Comparison of ENCODE assay signal across 8 mouse cellular contexts in genomic region chr14:41072944-41073275, GRCm38 (mm10). TPM values are rescaled to one million over a fixed set of nuclear protein-coding genes. Genes with fewer than 3 reads are reported as not detected.
DNase-seq lines count a peak whose midpoint lies in the region; ATAC-seq and TF ChIP-seq lines count a peak whose summit lies in the region.

No protein-coding gene starts in this region.

- no peak for TF ChIP-seq CTCF in layer of hippocampus, adult 2 months (conservative IDR thresholded peaks at IDR 0.05)
- TF ChIP-seq CTCF in intestine, postnatal 0 days (IDR thresholded peaks at IDR 0.05; ENCODE audit: low read depth) = no peak

- ATAC-seq in intestine, postnatal 0 days = no peak
- no peak; the same call in 1 of the 2 replicates for ATAC-seq in neural tube, embryonic 12.5 days (ENCODE audit: low FRiP score, low read depth)

- no peaks in the 10 kb centered on the region for H3K9me3 ChIP-seq in forebrain, embryonic 10.5 days
- no peaks in the 10 kb centered on the region for H3K9me3 ChIP-seq in intestine, postnatal 0 days (ENCODE audit: control insufficient read depth)
- H3K9me3 ChIP-seq in neural tube, embryonic 12.5 days = no peaks in the 10 kb centered on the region

- peaks cover 9% of the 10 kb centered on the region for H3K4me1 ChIP-seq in forebrain, embryonic 10.5 days
- no peaks in the 10 kb centered on the region for H3K4me1 ChIP-seq in intestine, postnatal 0 days (replicated peaks; ENCODE audit: control insufficient read depth, insufficient read depth, low read length)
- H3K4me1 ChIP-seq in neural tube, embryonic 12.5 days = peaks cover 5% of the 10 kb centered on the region; the same call in 1 of the 2 replicates

- no peak for DNase-seq in layer of hippocampus, adult 2 months (ENCODE audit: low spot score in 2 of 2)
- no peak for DNase-seq in layer of hippocampus, adult 9-11 months
- DNase-seq in forebrain, embryonic 10.5 days (ENCODE audit: extremely low spot score, low spot score) = no peak
- DNase-seq in layer of hippocampus, adult 18-20 months (ENCODE audit: low spot score in 2 of 2) = no peak
- no peak for DNase-seq in B cell, adult 2 months
- no peak for DNase-seq in T-cell, adult 2 months (ENCODE audit: low spot score)

- no peaks in the 10 kb centered on the region for H3K36me3 ChIP-seq in forebrain, embryonic 10.5 days (replicated peaks)
- H3K36me3 ChIP-seq in intestine, postnatal 0 days (ENCODE audit: control insufficient read depth, insufficient read depth) = no peaks in the 10 kb centered on the region
- H3K36me3 ChIP-seq in neural tube, embryonic 12.5 days = no peaks in the 10 kb centered on the region

- H3K4me2 ChIP-seq in intestine, postnatal 0 days (replicated peaks; ENCODE audit: low read depth) = peak overlapping the region; percentile 56
- peak overlapping the region; percentile 74 for H3K4me2 ChIP-seq in neural tube, embryonic 12.5 days (replicated peaks)

- H3K27me3 ChIP-seq in forebrain, embryonic 10.5 days (ENCODE audit: poor library complexity, severe bottlenecking) = peaks cover 5% of the 10 kb centered on the region; the same call in 1 of the 2 replicates
- 0 out of 2 replicates have a peak, but pooled peaks cover 4% of the 10 kb centered on the region for H3K27me3 ChIP-seq in intestine, postnatal 0 days (replicated peaks; ENCODE audit: control insufficient read depth, insufficient read depth, low read length)
- no peaks in the 10 kb centered on the region for H3K27me3 ChIP-seq in neural tube, embryonic 12.5 days (replicated peaks)

- WGBS in forebrain, embryonic 10.5 days = 3% methylated on average over 8 of the region's 8 CpGs
- WGBS in intestine, postnatal 0 days = 4% methylated on average over 8 of the region's 8 CpGs
- WGBS in neural tube, embryonic 12.5 days = 2% methylated on average over 8 of the region's 8 CpGs

- no peak overlapping the region for H3K9ac ChIP-seq in intestine, postnatal 0 days (ENCODE audit: low read depth, low read length)
- 0 out of 2 replicates have a peak overlapping the region, but pooled peaks have one; percentile 5 for H3K9ac ChIP-seq in neural tube, embryonic 12.5 days

- peak overlapping the region; percentile 61 for H3K4me3 ChIP-seq in layer of hippocampus, adult 2 months
- H3K4me3 ChIP-seq in forebrain, embryonic 10.5 days = peak overlapping the region; percentile 57
- peak overlapping the region; percentile 21 for H3K4me3 ChIP-seq in intestine, postnatal 0 days (ENCODE audit: low read depth, low read length)
- H3K4me3 ChIP-seq in neural tube, embryonic 12.5 days = peak overlapping the region; percentile 38

- H3K27ac ChIP-seq in layer of hippocampus, adult 2 months = peak overlapping the region; percentile 40; the same call in 1 of the 2 replicates
- 0 out of 2 replicates have a peak overlapping the region, but pooled peaks have one; percentile 30 for H3K27ac ChIP-seq in forebrain, embryonic 10.5 days
- no peak overlapping the region for H3K27ac ChIP-seq in intestine, postnatal 0 days (ENCODE audit: low read depth, low read length)
- H3K27ac ChIP-seq in neural tube, embryonic 12.5 days = no peak overlapping the region

RNA-seq across cellular contexts. Expression of gene Dydc1, which starts 0.2 kb away (rescaled TPM):
- total RNA-seq in layer of hippocampus, adult 2 months (2021) = not detected
- polyA plus RNA-seq in forebrain, embryonic 10.5 days (2016; fragmentation: Nextera tagmentation; extraction: Ambion mirVana) = not detected in 2 replicates
- polyA plus RNA-seq in intestine, postnatal 0 days (2015; fragmentation: Nextera tagmentation; extraction: Ambion mirVana) = not detected in 2 replicates
- polyA plus RNA-seq in neural tube, embryonic 12.5 days (2016; fragmentation: Nextera tagmentation; extraction: Ambion mirVana) = not detected in 2 replicates
- not detected for total RNA-seq in layer of hippocampus, adult 18-20 months (2021)

RNA-seq across cellular contexts. Expression of gene Dydc2, which starts 3.9 kb away (rescaled TPM):
- under 1 TPM; 0.61 to 0.95 TPM for total RNA-seq in layer of hippocampus, adult 2 months (2021)
- polyA plus RNA-seq in forebrain, embryonic 10.5 days (2016; fragmentation: Nextera tagmentation; extraction: Ambion mirVana) = 0.36 TPM in 1 of 2 replicates, not detected in the other
- polyA plus RNA-seq in intestine, postnatal 0 days (2015; fragmentation: Nextera tagmentation; extraction: Ambion mirVana) = not detected in 2 replicates
- 0.34 TPM in 1 of 2 replicates, not detected in the other for polyA plus RNA-seq in neural tube, embryonic 12.5 days (2016; fragmentation: Nextera tagmentation; extraction: Ambion mirVana)
- total RNA-seq in layer of hippocampus, adult 18-20 months (2021) = 1 to 10 TPM in 1 of 2 experiments, under 1 TPM in 1; 0.71 to 1.6 TPM

RNA-seq across cellular contexts. Expression of gene Mat1a, which starts 31.9 kb away (rescaled TPM):
- not detected for total RNA-seq in layer of hippocampus, adult 2 months (2021)
- not detected in 2 replicates for polyA plus RNA-seq in forebrain, embryonic 10.5 days (2016; fragmentation: Nextera tagmentation; extraction: Ambion mirVana)
- 0.08 TPM in 1 of 2 replicates, not detected in the other for polyA plus RNA-seq in intestine, postnatal 0 days (2015; fragmentation: Nextera tagmentation; extraction: Ambion mirVana)
- not detected in 2 replicates for polyA plus RNA-seq in neural tube, embryonic 12.5 days (2016; fragmentation: Nextera tagmentation; extraction: Ambion mirVana)
- total RNA-seq in layer of hippocampus, adult 18-20 months (2021) = not detected

RNA-seq across cellular contexts. Expression of gene Sftpa1, which starts 58.7 kb away (rescaled TPM):
- not detected for total RNA-seq in layer of hippocampus, adult 2 months (2021)
- not detected in 2 replicates for polyA plus RNA-seq in forebrain, embryonic 10.5 days (2016; fragmentation: Nextera tagmentation; extraction: Ambion mirVana)
- polyA plus RNA-seq in intestine, postnatal 0 days (2015; fragmentation: Nextera tagmentation; extraction: Ambion mirVana) = 0.14 TPM in 1 of 2 replicates, not detected in the other
- polyA plus RNA-seq in neural tube, embryonic 12.5 days (2016; fragmentation: Nextera tagmentation; extraction: Ambion mirVana) = not detected in 2 replicates
- total RNA-seq in layer of hippocampus, adult 18-20 months (2021) = not detected

RNA-seq across cellular contexts. Expression of gene Fam213a, which starts 59.3 kb away (rescaled TPM):
- total RNA-seq in layer of hippocampus, adult 2 months (2021) = 100 to 1,000 TPM; 154 to 159 TPM
- polyA plus RNA-seq in forebrain, embryonic 10.5 days (2016; fragmentation: Nextera tagmentation; extraction: Ambion mirVana) = 49.4 and 50.5 TPM in 2 replicates
- 86.9 and 96.2 TPM in 2 replicates for polyA plus RNA-seq in intestine, postnatal 0 days (2015; fragmentation: Nextera tagmentation; extraction: Ambion mirVana)
- polyA plus RNA-seq in neural tube, embryonic 12.5 days (2016; fragmentation: Nextera tagmentation; extraction: Ambion mirVana) = 56.4 and 59.2 TPM in 2 replicates
- 100 to 1,000 TPM; 173 to 191 TPM for total RNA-seq in layer of hippocampus, adult 18-20 months (2021)

Comparison
In these comparisons a context has a peak if more than half of its experiments do, and no peak if none do; other contexts are left out.
1. H3K27ac ChIP-seq: peak in layer of hippocampus, adult 2 months (single experiment) and forebrain, embryonic 10.5 days (single experiment); none in intestine, postnatal 0 days (single experiment) and neural tube, embryonic 12.5 days (single experiment).
2. Peak in every context shown above with its lines, with median percentiles within 50 percentile points of each other: H3K4me3 ChIP-seq.